Mouse (Mus musculus) neural tube, embryonic 11.5 days (tissue): ENCODE measurements around the gene Dysf. TPM values are rescaled to one million over a fixed set of nuclear protein-coding genes. Genes with fewer than 3 reads are reported as not detected.

ENCODE experiments used
- ATAC-seq: fragments of 200-750 bp; cut with Nextera tagmentation; 2 replicates; pipeline ENCODE4 v1.8.0; 2017; ENCODE audit warnings: moderate number of reproducible peaks, mild to moderate bottlenecking, moderate TSS enrichment, moderate library complexity; ENCODE audit not compliant: insufficient read depth, low FRiP score, low TSS enrichment
- DNase-seq: peaks from one replicate; pipeline ENCODE4 v3.0.0-alpha.2; 2015; ENCODE audit warnings: low spot score
- H3K27ac ChIP-seq: fragments of 300-500 bp; sonication (generic); 2 replicates; pipeline ENCODE4 v1.5.1; 2014; ENCODE audit warnings: low read depth, mild to moderate bottlenecking, low read length
- H3K27me3 ChIP-seq: fragments of 300-500 bp; sonication (generic); 2 replicates; pipeline ENCODE4 v1.6.1; 2014; ENCODE audit warnings: mild to moderate bottlenecking, low read length, mixed read lengths; ENCODE audit not compliant: control insufficient read depth, insufficient read depth
- H3K36me3 ChIP-seq: fragments of 300-500 bp; sonication (generic); 2 replicates; pipeline ENCODE4 v1.6.1; 2014; ENCODE audit warnings: mild to moderate bottlenecking, low read length, moderate library complexity, mixed read lengths; ENCODE audit not compliant: control insufficient read depth, insufficient read depth
- H3K4me1 ChIP-seq: fragments of 300-500 bp; sonication (generic); 2 replicates; pipeline ENCODE4 v1.6.1; 2014; ENCODE audit warnings: low read length, mixed read lengths; ENCODE audit not compliant: control insufficient read depth, insufficient read depth
- H3K4me2 ChIP-seq: fragments of 300-500 bp; sonication (generic); 2 replicates; pipeline ENCODE4 v1.6.1; 2014; ENCODE audit warnings: low read depth, mild to moderate bottlenecking, moderate library complexity
- H3K4me3 ChIP-seq: fragments of 300-500 bp; sonication (generic); 2 replicates; pipeline ENCODE4 v1.5.1; 2014; ENCODE audit warnings: low read depth, low read length
- H3K9ac ChIP-seq: fragments of 300-500 bp; sonication (generic); 2 replicates; pipeline ENCODE4 v1.6.1; 2014; ENCODE audit warnings: mild to moderate bottlenecking, low read length
- H3K9me3 ChIP-seq: fragments of 300-500 bp; sonication (generic); 2 replicates; pipeline ENCODE4 v1.6.1; 2016; ENCODE audit warnings: low read length; ENCODE audit not compliant: control insufficient read depth
- WGBS: fragments of 180-500 bp; shearing (Covaris S2); extraction: QIAGEN DNeasy Blood & Tissue Kit; methylation state at CpG from one replicate; pipeline ENCODE4 v1.1.7; 2014; 5-methylcytosine and 5-hydroxymethylcytosine counted together
- polyA plus RNA-seq: library from polyadenylated mRNA; unstranded; fragments of >200 nt; fragmentation: Nextera tagmentation; extraction: Ambion mirVana; gene quantifications from 2 replicates; pipeline ENCODE4 v1.2.1, GENCODE M21; 2014

Dysf gene
- polyA plus RNA-seq, 1 experiment from 2014 or later, result 6.3 TPM

DNA sequence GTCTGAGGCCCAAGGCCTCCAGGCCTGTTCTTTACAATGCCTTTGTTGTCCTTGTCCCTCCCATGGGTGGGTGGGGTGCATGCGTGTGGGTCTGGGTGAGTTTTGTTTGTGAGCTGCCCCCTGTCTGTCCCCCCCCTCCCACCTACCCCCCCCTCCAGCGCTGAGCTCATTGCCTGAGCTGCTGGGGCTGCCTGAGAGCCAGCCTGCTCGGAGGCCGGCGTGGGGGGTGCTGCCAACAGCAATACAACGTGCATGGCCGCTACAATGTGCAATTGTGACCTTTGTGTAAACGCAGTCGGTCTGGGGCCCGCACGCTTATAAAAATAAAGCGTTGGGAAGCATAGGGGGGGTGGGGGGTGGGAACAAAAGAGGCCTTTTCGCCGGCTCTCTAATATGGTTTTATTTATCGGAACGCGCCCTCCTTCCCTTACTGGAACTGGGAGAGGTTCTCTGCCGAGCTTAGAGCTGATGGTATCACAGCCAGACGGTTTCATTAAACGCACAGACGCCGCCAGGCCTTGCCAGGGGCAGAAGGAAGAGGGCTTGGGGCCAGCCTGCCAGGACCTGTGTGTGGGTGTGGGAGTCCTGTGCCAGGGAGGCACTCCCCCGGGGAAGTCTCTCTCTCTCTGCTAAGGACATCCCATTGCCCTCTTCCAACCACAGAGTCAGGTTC lies 126.5 kb downstream of the Dysf start:
- DNase-seq, result peak; percentile 54
- no peaks in the 10 kb centered on the region for H3K27me3 ChIP-seq
- 0 out of 2 replicates have a peak overlapping the region, but pooled peaks have one; percentile 7 for H3K4me2 ChIP-seq
- H3K9me3 ChIP-seq, result no peaks in the 10 kb centered on the region
- ATAC-seq, result peak; percentile 88
- H3K27ac ChIP-seq, result peak overlapping the region; percentile 34; the same call in 1 of the 2 replicates
- no peaks in the 10 kb centered on the region for H3K36me3 ChIP-seq
- peaks cover 5% of the 10 kb centered on the region; the same call in 1 of the 2 replicates for H3K4me1 ChIP-seq
- H3K4me3 ChIP-seq, result no peak overlapping the region
- H3K9ac ChIP-seq, result peak overlapping the region; percentile 29
- 36% methylated on average over 22 of the region's 23 CpGs for WGBS

DNA sequence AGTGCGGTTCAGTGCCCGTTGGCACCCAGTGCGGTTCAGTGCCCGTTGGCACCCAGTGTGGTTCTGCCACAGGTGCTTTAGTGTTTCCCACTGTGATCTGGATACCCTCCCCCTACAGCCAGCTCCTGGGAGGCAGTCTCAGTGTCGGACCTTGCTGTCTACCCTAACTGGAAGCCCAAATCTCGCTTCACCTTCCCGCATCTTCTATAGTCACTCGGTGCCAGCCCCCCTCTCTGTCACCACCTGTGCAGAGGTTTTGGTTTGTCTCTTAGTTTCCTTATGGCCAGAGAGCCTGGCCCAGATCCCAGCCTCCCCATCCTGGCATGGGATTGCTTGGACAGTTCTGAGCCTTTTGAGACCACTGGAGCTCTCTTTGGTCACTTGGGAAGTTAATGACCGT lies 127.3 kb downstream of the Dysf start:
- H3K36me3 ChIP-seq, result no peaks in the 10 kb centered on the region
- H3K27me3 ChIP-seq, result no peaks in the 10 kb centered on the region
- DNase-seq, result no peak
- H3K9ac ChIP-seq, result no peak overlapping the region
- ATAC-seq, result no peak
- WGBS, result 92% methylated on average over 9 of the region's 9 CpGs
- H3K9me3 ChIP-seq, result no peaks in the 10 kb centered on the region
- peaks cover 5% of the 10 kb centered on the region; the same call in 1 of the 2 replicates for H3K4me1 ChIP-seq
- H3K27ac ChIP-seq, result no peak overlapping the region
- H3K4me3 ChIP-seq, result no peak overlapping the region
- H3K4me2 ChIP-seq, result no peak overlapping the region

DNA sequence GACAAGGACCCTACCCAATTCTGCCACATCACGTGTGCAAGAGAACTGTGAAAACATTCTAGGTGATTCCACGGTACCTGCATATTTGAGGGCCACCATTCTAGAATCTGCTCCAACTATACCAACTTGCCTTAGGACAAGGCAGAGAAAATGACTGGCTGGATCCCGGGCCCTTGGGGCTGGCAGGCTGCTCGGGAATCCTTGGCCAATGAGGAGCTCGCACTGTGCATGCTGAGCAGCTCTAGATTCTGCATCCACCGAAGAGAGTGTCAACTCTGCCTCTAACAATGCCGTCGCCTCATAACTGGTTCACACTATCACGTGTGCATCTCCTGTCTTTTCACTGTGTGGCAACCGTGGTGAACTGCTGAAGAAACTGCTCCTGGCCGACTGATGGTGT lies 128.0 kb downstream of the Dysf start:
- Histone ChIP-seq H3K4me2 (no peak overlapping the region), H3K4me1 (peaks cover 5% of the 10 kb centered on the region; the same call in 1 of the 2 replicates), H3K27me3 (no peaks in the 10 kb centered on the region), H3K36me3 (no peaks in the 10 kb centered on the region), H3K27ac (no peak overlapping the region), H3K9me3 (no peaks in the 10 kb centered on the region), H3K4me3 (no peak overlapping the region), H3K9ac (no peak overlapping the region)
- ATAC-seq, result no peak
- no peak for DNase-seq
- whole genome bisulfite sequencing, result 88% methylated on average over 11 of the region's 11 CpGs

DNA sequence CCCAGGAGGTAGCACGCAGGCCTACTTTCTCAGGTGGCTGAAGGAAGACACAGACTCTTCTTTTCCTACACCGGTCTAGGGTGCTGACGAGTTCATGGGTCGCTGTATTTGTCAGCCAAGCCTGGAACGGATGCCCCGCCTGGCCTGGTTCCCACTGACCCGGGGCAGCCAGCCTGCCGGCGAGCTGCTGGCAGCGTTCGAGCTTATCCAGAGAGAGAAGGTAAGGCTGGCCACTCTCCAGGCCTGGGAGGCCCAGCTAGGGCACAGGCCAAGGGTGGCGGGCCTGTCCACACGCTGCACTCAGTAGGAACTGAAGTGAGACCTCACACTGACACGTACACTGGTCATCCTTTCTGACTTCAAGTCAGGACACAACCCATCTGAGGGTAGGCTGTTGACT lies 131.5 kb downstream of the Dysf start:
- no peaks in the 10 kb centered on the region for H3K9me3 ChIP-seq
- H3K27ac ChIP-seq, result no peak overlapping the region
- H3K4me1 ChIP-seq, result peaks cover 4% of the 10 kb centered on the region; the same call in 1 of the 2 replicates
- H3K9ac ChIP-seq, result no peak overlapping the region
- no peak overlapping the region for H3K4me2 ChIP-seq
- no peaks in the 10 kb centered on the region for H3K27me3 ChIP-seq
- H3K4me3 ChIP-seq, result no peak overlapping the region
- 89% methylated on average over 14 of the region's 14 CpGs for WGBS
- no peak for ATAC-seq
- H3K36me3 ChIP-seq, result no peaks in the 10 kb centered on the region
- DNase-seq, result no peak

DNA sequence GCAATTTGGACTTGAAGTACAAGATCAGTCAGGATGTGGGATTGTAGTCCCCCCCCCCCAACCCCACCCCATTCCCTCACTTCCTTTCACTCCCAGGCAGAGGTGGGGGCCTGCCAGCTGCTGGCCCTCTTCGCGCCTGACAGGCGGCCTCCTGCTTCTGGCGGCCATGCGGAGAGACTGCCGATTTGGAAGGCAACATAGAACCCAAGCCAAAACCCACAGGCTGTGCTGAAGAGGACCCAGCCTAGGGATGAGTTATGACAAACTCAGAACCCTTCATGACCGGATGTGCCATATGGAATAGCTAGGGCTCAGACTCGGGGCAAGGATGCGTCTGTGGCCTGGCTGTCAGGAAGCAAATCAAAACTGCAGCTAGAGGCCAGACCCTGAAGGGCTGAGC lies 134.1 kb downstream of the Dysf start:
- WGBS, result 76% methylated on average over 9 of the region's 9 CpGs
- no peaks in the 10 kb centered on the region for H3K9me3 ChIP-seq
- no peak overlapping the region for H3K9ac ChIP-seq
- DNase-seq (no peak), ATAC-seq (no peak)
- no peak overlapping the region for H3K4me2 ChIP-seq
- no peaks in the 10 kb centered on the region for H3K36me3 ChIP-seq
- H3K27me3 ChIP-seq, result no peaks in the 10 kb centered on the region
- no peak overlapping the region for H3K4me3 ChIP-seq
- no peaks in the 10 kb centered on the region for H3K4me1 ChIP-seq
- H3K27ac ChIP-seq, result no peak overlapping the region

DNA sequence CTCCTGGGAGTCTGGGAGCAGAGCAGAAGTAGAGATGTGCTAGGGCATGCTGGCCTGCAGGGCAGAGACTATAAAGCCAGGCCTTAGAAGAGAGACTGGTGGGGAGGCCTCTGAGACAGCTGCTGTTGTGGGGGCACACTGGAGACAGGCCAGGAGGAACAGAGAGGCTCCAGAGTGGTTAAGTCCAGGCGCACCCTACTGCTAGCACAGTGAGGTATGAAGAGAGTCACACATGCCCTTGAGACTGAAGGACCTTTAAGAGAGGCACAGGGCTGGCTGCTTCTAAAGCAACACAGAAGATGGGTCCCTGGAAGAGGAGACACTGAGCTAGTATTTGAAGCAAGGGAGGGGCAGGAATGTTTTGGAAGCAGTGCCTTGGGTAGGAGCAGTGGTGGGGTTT lies 134.9 kb downstream of the Dysf start:
- H3K27ac ChIP-seq, result no peak overlapping the region
- no peak for DNase-seq
- no peak overlapping the region for H3K4me2 ChIP-seq
- no peaks in the 10 kb centered on the region for H3K9me3 ChIP-seq
- H3K36me3 ChIP-seq, result no peaks in the 10 kb centered on the region
- WGBS, result 67% methylated on average over 1 of the region's 1 CpGs
- no peak overlapping the region for H3K4me3 ChIP-seq
- no peaks in the 10 kb centered on the region for H3K4me1 ChIP-seq
- no peaks in the 10 kb centered on the region for H3K27me3 ChIP-seq
- no peak for ATAC-seq
- no peak overlapping the region for H3K9ac ChIP-seq

DNA sequence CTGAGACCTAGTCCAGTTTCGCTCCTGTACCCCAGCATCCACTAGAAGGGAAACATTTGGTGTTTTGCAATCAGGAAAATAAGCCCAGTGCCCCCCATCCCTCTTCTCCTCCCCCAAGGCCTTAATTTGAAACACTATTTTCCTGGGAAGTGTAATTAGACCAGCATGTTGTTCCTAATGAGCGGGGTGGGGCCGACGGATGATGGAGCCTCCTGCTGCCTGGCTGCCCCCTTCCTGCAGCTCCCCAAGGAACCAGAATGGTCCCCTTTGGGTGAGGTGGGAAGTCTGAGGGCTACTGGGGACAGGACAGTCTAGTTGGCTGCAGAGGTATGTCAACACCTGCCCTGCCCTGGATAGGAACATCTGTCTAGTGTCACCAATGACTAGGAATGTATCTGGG lies 136.0 kb downstream of the Dysf start:
- Histone ChIP-seq H3K4me3 (no peak overlapping the region), H3K9me3 (no peaks in the 10 kb centered on the region), H3K27me3 (no peaks in the 10 kb centered on the region), H3K27ac (no peak overlapping the region), H3K36me3 (no peaks in the 10 kb centered on the region), H3K9ac (no peak overlapping the region), H3K4me2 (no peak overlapping the region), H3K4me1 (no peaks in the 10 kb centered on the region)
- DNase-seq (no peak), ATAC-seq (no peak)
- 81% methylated on average over 4 of the region's 4 CpGs for WGBS

DNA sequence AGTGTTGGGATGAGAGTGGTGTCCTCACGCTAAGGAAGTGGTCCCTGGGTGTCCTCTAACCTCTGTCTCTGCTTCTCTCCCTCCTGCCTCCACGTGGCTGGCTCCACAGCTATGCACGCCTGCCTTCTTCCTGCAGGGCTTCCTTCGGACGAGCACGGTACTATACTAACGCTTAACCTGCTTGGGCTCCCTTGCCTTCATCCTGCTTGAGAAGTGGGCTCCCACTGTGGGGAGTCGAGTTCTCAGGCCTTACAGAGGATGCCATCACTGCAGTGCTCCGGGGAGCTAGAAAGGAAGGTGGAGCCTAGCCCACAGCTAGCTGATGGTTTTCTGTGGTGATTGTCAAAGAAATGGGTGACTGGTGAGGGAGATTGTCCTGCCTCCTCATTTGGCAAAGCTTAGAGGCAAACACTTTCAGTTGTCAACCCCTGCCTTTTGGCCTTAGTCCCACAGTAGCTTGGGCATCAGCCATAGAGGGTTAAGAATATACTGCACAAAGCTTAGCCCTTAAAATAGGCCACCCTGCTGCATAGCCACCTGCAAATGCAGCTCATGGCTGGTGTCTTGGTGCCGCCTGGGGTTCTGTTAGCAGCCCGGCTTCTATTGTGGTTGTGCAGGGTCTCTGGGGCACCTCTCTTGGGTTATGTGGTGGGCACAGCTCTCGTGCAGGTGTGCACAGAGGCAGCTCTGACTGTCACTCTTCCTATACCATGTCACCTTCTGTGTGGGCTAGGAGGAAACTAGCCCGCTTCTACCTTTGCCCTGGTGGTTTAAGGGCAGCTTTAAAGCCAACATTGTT lies 139.0 kb downstream of the Dysf start:
- Histone ChIP-seq H3K4me1 (no peaks in the 10 kb centered on the region), H3K27ac (no peak overlapping the region), H3K4me3 (no peak overlapping the region), H3K9me3 (no peaks in the 10 kb centered on the region), H3K27me3 (no peaks in the 10 kb centered on the region), H3K9ac (no peak overlapping the region), H3K36me3 (no peaks in the 10 kb centered on the region), H3K4me2 (no peak overlapping the region)
- WGBS, result 82% methylated on average over 13 of the region's 13 CpGs
- ATAC-seq (no peak), DNase-seq (no peak)

DNA sequence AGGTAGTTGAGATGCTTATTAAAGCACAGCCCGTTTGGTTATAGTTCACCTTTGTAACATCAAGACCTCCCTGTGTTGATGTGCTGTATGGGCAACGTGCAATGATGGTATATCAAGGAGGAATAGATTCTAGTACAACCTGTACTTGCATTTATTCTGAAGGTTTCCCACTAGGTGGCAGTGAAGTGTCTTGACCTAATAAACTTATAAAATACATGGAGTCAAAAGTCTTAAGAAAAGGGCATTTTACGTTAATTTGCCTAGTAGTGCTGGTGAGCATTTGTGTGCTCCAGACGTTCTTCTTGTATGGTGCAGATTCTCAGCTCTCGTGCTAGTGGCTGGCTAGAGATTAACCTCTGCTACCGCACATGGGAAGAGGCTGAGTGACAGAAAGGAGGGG lies 140.1 kb downstream of the Dysf start:
- no peak overlapping the region for H3K4me2 ChIP-seq
- H3K4me3 ChIP-seq, result no peak overlapping the region
- 77% methylated on average over 6 of the region's 6 CpGs for WGBS
- no peaks in the 10 kb centered on the region for H3K36me3 ChIP-seq
- no peaks in the 10 kb centered on the region for H3K4me1 ChIP-seq
- no peak overlapping the region for H3K27ac ChIP-seq
- DNase-seq (no peak), ATAC-seq (no peak)
- H3K9ac ChIP-seq, result no peak overlapping the region
- no peaks in the 10 kb centered on the region for H3K27me3 ChIP-seq
- no peaks in the 10 kb centered on the region for H3K9me3 ChIP-seq
